Mouse (Mus musculus) spleen, postnatal 14 days (tissue): ENCODE results near the gene Cryl1.

Source experiments
- DNase-seq, 2 experiments: peaks; one replicate each; pipeline ENCODE4 v3.0.0; 2021 to 2022; ENCODE audit warnings: low spot score in 2 of 2

The Cryl1 gene

DNA sequence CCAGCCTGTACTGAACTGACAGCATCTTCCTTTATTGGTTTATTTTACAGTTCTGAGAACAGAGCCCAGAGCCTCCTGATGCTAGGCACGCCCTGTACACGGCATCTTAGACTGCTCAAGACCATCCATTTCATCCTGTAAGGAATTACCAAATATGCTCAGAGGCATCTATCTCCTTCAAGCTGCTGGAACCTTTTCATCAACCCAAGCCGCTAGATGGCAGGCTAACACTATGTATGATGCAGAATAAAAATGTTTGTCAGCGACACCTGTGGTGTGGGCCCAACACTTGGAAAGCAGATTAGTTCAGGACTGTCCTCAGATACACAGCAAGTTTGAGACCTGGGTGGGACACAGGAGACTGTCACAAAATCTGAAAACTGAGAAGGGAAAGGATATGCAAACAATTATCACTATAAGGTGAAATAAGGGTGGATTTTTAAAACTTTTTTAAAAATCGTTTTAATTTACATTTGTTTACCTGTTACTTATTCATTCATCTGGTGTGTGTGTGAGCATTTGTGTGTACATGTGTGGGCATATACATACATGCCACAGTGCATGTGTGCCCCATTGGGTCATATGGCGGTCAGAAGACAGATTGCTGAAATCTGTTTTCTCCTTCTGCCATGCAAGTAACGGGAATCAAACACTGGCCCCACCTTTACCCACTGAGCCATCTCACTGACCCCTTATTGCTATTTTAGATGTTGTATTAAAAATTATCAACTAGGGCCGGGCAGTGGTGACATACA lies 25.8 kb downstream of the Cryl1 start:
- peak; percentile 31 to 60 for DNase-seq

DNA sequence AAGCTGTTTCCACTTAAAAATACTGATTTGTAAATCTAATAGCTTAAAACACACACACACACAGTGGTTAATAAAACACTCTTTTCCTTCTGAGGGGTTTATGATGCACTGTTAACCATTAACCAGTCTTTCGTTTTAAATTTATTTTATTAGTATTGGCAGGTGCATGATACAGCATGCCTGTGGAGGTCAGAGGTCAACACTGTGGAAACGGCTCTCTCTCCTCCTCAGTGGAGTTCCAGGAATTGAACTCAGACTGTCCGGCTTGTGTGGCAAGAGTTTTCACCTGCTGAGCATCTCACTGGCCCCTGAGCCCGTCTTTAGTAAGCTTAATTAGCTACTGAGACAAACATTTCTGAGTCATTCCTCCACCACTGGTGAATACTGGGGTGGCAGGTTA lies 31.0 kb downstream of the Cryl1 start:
- no peak for DNase-seq

DNA sequence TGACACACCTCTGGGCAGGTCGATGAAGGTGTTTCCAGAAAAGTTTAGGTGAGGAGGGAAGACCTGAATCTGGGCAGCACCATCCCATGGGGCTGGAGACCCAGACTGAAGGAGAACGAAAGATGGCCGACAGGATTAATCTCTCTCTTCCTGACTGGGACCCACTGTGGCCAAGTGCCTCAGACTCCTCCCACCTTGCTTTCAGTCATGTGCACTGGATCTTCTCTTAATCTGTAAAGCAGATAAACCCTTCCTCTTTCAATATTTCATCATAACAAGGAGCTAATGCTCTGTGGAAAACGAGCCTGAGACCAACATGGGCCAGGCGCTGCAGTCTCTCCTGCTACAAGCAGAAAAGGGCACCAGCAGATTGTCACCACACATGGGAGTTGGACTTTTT lies 31.6 kb downstream of the Cryl1 start:
- no peak for DNase-seq

DNA sequence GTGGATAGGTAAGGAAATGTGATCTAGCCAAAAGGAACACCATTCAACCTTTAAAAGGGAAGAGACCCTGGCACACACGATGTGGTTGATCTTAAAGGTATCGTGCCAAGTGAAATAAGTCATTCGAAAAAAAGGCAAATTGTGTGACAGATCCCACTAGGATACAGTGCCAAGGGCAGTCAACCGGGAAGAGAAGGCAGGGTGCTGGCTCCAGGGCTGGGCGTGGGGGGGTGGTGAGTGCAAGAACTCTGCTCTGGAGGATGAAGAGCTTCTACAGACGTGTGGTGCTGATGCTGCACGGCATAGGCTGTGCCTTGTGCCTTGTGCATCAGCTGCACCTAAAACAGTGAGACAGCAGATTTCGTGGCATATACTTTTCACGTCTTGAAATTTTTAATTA lies 33.0 kb downstream of the Cryl1 start:
- no peak for DNase-seq

DNA sequence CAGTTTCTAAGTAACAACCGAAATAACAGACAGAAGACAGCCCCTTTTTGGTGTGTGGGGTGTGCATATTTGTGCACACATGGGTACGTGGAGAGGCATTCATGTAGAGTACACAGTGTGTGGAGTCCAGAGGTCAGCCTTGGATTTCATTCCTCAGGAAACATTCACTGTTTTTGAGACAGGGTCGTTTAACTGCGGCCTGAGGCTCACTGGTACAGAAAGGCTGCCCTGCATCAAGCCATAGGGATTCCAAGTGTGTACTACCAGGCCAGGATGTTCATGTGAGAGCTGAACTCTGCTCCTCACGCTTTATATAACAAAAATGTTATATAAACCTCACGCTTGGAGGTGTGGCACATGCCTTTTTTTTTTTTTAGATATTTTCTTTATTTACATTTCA lies 34.5 kb downstream of the Cryl1 start:
- DNase-seq, result no peak

DNA sequence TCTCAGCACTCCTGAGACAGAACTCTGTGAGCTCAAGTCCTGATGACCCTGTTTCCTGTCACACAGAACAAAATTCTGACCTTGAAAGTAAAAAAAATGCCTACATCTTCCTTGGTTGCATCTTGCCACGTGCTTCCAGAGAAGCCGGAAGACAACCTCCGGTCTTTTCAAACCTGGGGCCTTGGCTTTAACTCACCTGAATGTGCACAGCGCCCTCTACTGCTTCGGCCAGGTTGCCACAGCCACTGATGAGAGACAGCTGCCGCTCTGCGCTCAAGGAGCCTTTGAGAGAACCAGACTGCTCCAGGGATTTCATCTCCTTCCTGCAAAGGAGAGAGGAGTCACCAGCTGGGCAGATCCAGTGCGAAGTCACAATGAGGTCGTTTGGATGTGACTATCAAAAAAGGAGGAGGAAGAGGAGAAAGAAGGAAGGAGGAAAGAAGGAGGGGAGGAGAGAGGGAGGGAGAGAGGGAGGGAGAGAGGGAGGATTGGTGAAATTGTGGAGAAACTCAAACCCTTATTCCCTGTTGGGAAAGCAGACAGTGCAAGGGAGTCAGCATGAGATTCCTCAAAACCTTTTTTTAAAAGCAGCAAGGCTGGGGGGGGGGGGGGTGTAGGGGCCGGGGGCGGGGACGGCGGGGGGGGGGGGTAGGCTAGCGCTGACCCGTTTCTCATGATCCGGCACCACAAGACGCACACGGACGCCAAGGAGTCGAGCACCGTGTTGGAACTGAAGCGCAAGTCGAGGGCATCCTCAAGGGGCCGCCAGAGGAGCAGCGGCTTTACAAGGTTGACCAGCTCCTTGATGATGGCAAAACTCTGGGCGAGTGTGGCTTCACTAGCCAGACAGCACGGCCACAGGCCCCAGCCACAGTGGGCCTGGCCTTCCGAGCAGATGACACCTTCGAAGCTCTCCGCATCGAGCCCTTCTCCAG lies 35.3 kb downstream of the Cryl1 start:
- DNase-seq, result peak; percentile 19 to 36

DNA sequence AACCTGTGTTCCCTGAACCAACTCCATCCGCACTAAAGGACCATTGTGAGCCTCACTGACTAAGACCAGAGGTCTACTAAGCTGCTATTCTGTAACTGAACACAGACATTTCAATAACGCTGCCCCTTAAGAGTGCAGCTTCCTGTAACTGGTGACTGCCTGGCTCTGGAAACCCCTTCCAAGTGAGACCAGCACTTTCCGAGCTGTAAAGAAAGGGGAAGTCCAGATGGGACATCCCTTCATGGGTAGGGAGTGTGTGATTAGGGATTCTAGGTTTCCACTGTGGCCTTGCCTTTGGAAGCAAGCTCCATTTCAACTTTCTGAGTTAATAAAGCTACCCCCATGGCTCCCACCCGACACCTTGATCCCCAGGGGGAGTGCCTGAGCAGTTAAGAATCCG lies 41.3 kb downstream of the Cryl1 start:
- no peak for DNase-seq

DNA sequence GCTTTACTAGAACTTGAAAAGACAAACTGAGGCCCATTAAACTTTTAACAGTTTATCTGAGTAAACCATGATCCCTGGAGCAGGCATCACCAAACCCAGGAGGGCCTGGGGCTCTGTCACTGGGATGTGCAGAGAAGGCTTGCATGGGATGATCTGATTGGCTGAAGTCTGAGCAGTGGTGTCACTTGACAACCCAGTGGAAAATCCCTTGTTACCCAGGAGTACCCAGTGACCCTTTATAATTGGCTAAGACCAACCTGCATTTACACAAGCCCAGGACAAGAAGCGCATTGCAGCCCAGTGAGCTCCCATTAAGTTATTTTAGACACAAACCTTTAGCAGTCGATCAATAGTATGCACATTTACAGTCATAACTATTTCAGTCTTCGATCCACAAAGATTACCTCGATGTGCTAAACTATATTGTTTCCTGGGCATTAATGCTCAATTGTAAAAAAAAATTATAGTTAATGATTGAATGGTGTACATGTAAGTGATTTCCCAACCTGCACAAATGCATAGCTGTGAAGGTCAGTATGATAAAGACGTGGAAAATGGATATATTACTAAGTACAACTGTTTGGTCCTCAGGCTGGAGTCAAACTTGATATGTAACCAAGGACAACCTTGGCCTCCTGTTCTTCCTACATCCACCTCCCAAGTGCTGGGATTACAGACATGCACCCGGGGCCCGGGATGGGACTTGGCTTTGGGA lies 46.7 kb downstream of the Cryl1 start:
- DNase-seq, result no peak

DNA sequence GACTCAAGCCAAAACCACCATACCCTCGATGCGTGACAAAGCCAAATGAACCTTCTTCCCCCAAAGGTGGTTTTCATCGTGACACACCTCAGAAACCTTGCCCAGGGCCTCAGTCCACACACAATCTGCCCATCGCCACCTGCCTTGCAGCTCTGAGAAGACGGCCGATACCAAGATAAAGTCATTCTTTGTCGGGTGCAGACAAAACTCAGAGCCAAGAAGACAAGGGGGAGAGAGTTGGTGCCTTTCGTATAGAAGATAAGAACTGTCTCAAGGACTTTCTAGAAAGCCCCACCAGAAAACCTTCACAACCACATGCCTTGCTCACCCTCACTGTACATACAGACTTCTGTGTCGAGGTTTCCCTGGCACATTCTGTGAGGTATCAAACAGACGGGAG lies 48.4 kb downstream of the Cryl1 start:
- no peak for DNase-seq

DNA sequence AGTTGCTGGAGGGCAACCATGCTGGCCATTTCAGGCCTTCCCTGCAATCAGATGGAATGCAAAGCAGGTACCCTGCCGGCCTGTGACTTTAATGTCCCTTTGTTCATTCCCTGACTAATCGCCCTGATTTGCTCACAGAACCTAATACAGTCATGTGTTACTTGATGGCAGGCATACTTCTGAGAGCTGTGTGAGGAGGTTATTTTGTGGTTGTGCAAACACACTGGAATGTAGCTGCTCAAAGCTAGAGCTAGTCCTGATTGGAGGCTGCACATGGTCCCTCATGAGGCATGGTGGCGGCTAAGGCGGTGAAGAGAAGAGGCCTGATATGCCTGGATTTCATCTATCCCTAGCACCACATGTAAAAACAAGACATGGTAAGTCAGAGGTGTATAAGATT lies 50.2 kb downstream of the Cryl1 start:
- no peak for DNase-seq

DNA sequence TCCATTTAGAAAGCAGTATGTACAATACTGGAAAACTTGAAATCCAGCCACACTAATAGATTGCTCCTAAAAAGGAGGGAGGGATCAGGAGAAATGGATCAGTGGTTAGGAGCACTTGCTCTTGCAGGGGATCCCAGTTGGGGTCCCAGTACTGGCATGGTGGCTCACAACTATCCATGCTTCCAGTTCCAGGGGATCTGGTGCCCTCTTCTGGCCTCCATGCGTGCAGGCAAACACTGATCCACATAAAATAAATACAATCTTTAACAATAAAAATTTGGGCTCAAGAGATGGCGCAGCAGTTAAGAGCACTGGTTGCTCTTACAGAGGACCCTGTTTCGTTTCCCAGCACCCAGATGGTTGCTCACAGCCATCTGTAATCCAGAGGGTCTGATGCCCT lies 52.2 kb downstream of the Cryl1 start:
- no peak for DNase-seq

DNA sequence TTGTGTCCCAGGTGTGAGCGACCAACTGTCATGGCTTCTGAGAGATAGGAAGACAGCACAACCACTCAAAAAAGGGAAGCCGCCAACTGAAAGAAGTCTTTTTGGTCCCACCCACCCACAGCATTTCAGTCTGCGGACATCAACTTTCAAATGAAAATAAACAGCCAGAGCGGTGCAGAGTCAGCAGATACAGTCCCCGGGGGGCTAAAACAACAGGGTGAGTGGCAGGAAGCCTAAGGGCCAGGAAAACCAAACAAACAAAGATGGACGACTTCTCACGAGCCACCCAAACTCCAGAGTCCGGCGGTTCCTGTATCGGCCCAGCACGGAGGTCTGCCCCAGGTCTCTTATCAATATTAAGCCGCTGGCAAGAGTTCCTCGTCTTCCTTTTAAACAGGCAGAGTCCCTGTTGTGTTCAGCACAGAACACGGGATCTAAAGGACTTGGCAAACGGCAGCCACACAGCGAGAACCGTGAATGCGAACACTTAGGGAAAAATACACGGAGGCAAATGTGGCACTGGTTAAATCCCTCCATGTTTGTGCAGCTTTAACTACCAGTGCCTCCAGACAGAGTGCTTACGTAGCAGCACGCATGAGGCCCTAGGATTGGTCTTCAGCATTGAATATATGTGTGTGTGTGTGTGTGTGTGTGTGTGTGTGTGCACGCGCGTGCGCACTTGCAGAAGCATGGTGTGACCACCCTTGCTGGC lies 53.4 kb downstream of the Cryl1 start:
- DNase-seq, result no peak

DNA sequence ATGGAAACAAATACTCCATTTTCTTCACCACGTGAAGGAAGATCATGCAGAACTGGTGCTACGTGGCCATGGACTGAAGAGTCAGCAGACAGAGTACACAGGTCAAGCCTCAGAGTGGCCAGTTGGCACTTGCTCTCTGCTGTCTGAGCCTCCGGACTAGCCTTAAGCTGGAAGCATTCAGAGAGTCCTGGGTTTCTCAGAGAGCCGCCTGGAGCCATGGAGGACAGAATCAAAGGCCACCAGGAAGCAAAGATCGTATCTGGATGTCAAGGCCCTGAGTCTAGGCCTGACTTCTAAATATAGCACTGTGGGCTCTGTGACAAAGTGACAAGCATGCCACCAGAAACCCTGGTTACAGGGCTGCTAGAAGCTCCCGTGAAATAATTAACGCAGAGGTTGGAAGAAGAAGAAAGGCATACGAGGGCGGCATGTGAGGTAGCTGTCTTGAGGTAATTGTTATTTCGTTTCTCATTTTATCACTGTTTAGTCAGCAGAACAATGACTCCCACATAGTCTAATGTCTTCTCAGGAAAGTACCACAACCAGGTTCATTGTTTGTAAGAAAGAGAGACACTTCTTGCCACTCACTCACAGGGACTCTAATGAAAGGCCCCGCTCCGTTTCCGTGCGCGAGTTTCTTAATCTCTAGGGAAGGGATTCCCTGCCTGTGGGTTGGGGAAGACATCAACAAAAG lies 55.1 kb downstream of the Cryl1 start:
- no peak for DNase-seq

DNA sequence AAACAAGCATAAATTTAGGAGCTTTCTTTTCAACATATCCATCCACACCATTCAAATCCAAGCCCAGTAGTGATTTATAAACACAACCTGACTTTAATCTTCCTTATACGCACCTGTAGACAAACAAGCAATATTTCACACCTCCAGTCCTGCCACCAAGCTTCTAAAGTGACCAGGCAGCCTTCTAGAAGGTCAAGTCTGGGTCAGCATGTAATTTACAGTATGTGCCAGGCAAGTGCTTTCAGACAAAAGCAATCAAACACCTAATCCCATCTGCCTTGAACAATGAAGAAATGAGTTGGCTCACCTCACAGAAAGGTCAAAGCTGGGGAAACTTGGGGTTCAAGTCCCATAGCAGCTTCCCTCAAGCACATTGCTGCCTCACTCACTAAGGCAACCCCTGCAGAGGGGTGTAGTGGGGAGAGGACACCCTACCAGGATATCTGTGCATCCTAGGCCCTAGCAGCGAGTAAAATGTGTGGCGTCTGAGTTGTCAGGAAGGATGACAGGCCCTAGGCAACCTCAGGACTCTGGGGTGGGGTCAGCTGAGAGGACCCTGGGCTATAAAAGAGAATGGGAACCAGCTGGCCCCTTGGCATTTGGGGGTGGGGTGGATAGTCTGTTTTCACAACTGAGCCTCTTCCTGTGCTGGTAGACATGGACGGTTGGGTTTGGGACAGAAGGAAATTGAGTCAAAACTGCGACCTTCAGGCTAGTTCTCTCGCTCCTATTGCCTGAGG lies 55.8 kb downstream of the Cryl1 start:
- DNase-seq, result no peak

DNA sequence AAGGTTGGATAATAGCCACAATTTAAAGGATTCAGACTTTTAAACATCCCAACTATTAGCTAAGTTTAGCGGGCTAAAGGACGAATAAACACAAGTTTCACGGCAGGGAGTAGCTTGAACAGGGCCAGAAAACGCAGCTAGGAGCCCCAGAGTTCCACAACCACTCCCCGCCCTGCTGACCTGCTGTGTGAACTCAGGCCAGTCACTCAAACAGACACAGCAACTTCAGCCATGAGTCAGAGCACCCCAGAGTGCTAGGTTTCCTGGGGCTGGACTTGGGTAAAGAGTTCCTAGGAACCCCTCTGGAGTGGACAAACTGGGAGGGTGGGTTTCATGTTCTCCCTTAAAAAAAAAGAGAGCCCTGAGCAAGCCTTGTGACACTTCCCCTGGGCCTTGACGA lies 59.7 kb downstream of the Cryl1 start:
- no peak for DNase-seq

DNA sequence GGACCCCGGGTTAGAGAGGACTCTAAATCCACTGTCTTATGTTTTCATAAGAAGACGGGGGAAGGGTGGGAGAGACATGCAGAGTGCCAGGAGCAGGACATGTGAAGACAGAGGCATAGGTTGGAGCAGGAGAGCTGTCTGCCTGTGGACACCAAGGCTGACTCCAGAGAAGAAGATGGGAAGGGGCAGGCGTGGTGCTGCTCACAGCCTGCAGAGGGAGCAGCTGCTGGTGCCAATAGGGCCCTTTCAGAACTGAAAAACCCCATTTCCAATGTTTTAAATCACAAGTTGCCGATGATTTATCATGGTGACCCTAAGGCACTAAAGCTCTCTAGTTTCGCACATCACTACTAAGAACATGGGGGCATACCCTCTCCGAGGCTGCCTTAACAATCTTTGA lies 63.5 kb downstream of the Cryl1 start:
- no peak for DNase-seq

DNA sequence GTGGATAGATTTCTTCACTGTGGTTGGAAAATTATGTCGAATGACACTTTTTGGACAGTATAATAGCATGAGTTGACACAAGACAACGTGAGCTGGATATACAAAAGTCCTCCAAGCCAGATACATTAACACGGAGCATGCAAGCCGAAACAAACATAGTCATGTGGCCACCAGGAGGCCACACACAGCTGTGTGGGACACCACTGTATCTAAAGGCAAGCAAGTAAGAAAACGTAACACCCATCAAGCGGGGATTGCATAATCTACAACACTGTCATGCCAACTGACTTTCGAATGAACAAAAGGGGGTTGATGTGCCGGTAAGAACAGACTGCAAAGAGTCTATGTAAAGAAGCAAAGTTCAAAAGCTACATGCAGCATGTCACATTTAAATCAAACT lies 65.8 kb downstream of the Cryl1 start:
- DNase-seq, result no peak

DNA sequence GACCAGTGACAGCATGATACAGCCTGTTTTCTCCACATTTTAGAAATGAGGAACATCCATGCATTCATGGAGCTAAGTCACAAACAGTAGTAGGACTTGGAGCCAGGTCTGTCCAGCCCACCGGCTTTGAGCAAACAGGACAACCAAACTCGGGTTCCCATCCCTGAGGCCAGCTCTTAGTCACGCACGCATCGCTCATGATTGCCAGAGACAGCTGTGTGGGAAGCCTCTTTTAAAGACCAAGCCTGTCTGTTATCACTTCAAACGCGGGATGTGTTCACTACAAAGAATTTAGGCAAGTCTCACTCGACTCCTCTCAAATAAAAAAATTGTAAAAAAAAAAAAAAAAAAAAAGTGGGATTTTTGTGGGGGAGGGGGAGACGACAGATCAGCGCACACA lies 67.2 kb downstream of the Cryl1 start:
- DNase-seq, result no peak

DNA sequence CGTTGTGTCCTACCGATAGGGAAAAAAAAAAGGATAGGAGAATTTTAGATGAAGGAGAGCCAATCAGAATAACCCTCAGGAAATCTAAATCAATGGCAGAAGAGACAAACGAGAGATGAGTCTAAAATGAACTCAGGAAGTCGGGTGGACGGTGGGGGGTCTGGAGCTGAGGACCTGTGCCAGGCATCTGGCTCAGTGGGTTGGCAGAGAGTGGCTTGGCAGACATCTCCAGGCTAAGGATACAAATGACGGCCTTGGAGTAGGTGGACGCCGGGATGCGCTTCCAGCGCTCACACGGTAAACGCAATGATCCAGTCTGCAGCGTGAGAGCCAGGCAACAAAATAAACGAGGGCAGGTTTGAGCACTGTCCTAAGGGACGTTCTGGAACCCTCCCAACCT lies 68.7 kb downstream of the Cryl1 start:
- DNase-seq, result no peak

DNA sequence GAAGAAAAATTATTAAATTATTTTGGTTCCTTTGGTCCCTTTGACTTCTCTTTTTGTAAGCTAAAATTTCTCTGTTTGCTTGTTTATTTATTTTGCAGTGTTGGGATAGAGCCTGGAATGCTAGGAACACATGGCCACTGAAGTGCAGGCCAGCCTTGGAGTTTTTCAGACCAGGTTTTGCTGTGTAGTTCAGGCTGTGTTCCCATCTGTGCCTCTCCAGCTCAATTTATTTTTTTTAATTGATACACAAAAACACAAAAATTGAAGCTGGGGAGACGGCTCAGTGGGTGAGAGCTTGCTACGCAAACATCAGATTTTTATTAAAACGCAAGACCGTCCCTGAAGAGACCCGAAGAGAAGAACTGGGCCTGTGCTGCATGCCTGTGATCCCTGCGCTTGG lies 71.6 kb downstream of the Cryl1 start:
- DNase-seq, result no peak

DNA sequence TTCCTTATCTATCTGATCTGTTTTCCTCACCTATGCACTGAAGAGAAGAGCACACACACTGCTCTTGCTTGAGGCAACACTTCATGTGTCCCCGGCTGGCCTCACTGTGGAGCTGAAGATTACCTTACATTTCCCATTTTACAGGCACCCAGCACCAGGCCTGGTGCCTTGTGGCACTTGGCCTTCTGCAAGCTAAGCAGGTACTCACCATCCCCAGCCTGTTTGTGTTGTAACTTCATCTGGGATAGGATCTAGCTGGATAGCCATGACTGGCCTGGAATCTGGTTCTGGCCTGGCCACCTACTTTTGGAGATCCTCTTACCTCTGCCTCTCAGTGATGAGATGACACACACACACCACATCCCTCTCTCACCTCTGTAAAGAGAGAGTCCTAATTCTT lies 79.5 kb downstream of the Cryl1 start:
- no peak for DNase-seq
